Mouse (Mus musculus) CH12F3 (cell line): ENCODE results near the gene Slc4a8.
"Not testable (repeated sequence)": the region's sequence is repeated elsewhere in the genome, so short reads cannot be mapped to it uniquely, and the experiment has no call there.

Experiments used
- in situ Hi-C: fragments of 300-500 bp; cut with MboI; formaldehyde crosslinking; loops from 2 replicates; pipeline ENCODE4 v1.14.3; 2020; ENCODE audit warnings: low sequenced_read_pairs

Gene Slc4a8

GRCm38 (mm10) chr15:100770338-100770737, 8.8 kb downstream of the Slc4a8 start:
- in situ Hi-C loops, result no loop called here

GRCm38 (mm10) chr15:100772685-100773084, 11.1 kb downstream of the Slc4a8 start:
- in situ Hi-C loops, result no loop called here

DNA sequence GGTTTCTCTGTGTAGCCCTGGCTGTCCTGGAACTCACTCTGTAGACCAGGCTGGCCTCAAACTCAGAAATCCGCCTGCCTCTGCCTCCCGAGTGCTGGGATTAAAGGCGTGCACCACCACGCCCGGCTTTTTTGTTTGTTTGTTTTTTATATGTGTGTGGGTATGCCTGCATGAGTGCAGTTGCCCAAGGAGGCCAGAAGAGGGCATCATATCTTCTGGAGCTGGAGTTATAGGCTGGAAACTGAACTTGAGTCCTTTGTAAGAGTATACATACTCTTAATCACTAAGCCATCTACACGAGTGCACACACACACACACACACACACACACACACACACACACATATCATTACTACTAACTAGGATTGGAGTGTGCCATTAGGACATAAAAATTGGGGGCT, 12.3 kb downstream of the Slc4a8 start:
- in situ Hi-C loops, result not testable (repeated sequence)

DNA sequence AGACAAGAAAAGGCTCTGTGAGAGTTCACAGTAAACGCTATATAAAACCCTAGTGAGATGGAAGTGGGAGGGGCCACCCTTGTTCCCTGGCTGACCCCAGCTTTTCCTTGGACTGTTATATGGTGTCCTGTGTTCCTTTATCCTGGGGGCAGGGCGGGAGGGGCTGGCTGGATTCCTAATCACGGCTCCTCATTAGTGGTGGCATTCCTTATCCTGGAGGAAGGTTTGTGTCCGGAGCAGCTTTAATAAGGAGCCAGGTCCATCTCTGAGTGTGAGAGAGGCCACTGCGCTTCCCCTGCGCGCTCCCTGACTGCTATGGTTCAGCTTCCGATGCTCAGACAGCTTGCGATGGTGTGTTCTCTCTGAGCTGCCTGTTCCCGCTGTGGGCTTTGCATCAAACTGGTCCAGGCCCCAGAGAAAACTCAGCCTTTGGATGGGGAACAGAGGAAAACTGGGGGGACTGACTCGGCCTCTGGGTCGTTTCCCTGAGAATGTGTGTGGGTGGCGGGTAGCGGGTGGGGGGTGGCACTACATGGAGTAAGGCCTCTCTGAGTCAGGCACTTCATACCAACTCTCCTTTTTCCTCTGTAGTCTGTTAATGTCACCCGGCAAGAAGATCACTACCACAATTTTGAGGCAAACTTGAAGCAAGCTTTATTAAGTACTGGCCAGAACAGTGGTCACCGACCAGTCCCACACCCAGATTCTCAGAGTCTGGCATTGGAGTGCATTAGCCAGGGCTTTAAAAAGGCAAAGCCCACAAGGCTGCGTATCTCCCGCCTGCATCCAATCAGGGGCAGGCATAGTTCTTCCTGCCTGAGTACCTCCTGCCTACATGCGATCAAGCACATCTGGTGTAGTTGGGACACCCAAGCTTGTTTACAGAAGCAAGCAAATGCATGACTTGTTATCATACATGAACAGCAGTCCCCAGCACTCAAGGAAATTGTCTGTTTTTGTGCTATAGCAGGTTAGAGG, 13.9 kb downstream of the Slc4a8 start:
- in situ Hi-C loops, result no loop called here

DNA sequence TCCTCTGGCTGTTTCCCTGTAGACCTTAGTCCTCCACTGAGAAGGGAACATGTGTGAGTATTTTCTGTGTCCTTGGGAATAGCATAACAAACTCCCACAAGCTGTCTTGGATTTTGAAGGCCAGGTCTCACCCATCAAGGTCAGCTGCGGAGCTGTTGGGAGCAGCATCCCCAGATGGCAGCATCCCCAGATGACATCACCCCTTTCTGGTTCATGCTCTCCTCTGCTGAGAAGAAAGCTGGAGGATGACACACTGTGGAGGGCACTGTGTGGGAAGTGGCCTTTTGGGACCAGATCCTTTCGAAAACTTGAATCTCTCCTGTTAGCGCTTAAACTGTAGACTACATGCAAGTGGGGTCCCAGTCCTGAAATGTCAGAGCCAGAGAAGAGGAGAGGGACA, 14.9 kb downstream of the Slc4a8 start:
- in situ Hi-C loops, result no loop called here

DNA sequence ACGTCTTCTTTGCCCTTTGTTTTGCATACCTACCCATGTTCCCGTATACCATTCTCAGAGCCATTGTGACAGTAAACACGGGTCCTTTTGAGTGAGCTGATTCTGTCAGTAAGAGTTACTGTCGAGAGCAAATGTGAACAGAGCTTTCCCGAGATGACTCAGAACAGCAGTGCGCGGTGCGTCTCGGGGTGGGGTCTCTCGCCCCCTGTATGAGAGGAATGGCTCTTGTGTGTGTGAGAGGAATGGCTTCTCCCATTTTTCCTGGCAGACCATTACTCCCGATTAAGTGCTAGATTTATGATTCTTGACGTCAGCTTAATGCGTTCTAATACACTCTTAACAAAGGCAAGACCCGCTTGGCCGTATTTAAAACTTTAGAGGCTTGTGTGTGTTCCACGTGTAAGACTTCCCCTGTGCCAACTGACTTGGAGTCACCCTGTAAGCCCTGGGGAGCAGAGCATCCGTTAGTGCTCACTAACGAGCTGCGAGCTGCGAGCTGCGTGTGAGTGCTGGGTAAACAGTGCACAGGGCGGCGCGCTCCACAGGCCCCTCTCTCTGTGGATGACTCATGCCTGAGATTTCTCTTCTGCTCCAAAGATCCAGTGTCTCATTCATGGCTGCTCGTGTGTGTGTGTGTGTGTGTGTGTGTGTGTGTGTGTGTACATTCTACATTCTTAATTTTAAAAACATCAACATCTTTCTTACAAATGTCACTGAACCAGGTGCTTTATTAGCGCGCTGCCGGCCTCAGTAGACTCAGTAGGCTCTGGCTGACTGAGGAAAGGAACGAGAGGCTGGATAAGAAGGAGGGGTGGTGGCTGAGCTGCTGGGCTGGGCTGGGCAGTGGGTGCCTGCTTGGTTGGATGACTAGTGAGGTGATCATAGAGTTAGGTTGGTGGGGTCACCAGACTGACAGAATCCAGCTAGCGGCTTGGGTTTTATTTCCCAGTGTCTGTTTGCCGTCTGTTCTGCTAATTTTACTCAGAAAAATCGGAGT, 15.8 kb downstream of the Slc4a8 start:
- in situ Hi-C loops, result no loop called here

DNA sequence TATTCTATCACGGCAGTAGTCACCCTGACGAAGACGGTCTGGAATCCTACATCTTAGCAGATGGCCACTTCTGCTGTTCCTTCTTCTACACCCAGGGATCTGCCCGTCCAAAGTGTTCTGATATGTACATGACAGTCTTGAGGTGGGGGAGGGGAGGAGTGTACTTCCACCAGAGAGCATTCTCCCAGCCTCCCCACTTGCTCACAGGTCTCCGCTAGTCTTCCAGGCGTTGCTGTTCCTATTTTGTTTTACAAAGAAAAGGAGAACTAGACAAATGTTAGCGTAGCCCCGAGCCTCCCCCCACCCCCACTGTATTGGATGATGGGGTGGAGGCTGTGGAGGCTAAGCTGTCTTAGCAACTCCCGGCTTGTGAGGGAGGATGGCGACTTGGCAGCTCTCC, 18.3 kb downstream of the Slc4a8 start:
- in situ Hi-C loops, result no loop called here

DNA sequence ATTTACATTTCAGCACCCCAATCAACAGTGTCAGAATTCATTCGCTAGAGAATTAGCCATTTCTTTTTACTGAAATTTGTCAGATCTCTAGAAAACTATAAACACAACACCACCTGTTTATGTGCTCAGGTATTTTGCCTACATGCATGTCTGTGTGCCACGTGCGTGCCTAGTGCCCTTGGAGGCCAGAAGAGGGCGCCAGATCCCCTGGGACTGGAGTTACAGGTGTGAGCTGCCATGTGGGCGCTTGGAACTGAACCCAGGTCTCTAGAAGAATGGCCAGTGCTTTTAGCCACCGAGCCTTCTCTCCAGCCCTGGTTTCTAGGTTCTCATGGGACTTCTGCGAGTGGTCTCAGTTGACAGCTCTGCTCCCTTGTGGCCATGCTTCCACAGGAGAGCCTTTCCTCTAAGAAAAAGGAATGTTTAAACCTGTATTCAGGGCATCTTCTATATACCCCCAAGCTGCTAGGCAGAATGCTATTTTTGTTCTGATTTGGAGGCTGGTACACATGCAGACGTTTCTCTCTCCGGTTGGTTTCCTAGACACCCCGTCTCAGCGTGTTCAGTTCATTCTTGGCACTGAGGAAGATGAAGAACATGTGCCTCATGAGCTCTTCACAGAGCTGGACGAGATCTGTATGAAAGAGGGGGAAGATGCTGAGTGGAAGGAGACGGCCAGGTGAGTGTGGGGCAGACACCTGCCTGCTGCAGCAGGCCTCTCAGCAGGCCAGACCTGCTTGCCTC, 21.9 kb downstream of the Slc4a8 start:
- in situ Hi-C loops, result no loop called here

GRCm38 (mm10) chr15:100790219-100790618, 28.7 kb downstream of the Slc4a8 start:
- in situ Hi-C loops, result no loop called here

GRCm38 (mm10) chr15:100792324-100792723, 30.8 kb downstream of the Slc4a8 start:
- in situ Hi-C loops, result no loop called here

DNA sequence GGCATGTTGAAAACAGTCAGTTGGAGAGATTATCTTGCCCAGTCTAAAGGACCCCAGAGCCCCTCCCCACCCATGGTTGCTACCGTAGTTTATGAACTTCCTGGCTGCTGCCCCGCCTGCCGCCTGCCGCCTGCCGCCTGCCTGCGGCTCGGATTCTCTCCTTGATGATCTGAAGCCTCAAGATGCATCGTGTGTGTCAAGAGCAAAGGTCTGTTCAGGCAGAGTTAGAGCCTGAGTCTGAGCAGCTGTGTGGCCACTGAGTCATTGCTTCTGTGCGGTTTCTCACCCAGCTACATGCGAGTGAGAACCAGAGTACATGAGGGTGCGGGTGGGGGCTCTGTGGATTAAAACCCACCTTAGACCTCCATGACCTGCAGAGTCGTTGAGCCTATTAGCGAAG, 39.4 kb downstream of the Slc4a8 start:
- in situ Hi-C loops, result no loop called here

- in situ Hi-C loops, result no loop called here
These were observed 46.5 kb downstream of the Slc4a8 start for GRCm38 (mm10) chr15:100808062-100808461.

DNA sequence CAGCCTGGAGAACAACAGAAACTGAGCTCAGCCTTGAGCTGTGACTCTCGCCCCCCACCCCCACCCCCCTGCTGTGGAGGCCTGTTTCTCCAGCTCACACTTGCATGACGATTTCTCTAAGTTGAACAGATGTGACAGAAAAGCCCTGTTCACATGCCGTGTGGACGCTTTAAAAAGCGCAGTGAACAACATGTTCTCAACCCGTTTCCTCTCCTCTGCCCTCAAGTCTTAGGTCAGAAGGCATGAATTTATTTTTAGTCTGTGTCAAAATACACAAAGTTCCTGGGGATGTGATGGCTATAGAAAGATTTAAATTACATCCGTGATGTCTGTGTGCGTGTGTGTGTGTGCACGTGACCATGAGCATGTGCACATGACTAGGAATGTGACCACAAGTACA, 46.9 kb downstream of the Slc4a8 start:
- in situ Hi-C loops, result no loop called here

GRCm38 (mm10) chr15:100810243-100810642, 48.7 kb downstream of the Slc4a8 start:
- in situ Hi-C loops, result no loop called here

DNA sequence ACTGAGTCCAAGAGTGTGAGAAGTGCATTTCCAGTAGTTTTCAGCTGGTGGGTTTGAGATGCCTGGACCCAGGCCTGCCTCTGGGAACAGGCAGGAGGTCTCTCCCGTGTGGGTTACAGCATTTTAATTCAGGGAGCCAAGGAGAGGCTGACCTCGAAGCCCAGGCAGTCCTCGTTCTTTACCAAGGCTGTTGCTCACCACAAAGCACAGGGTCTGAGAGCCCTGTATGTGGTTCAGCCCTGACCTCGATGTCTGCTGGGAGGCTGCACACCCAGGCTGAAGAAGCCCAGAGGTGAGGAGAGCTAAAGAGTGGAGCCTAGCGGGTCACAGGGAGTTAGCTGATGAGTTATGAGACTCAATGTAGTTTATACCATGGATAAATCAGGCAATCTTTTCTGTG, 52.0 kb downstream of the Slc4a8 start:
- in situ Hi-C loops, result no loop called here

GRCm38 (mm10) chr15:100814066-100814465, 52.5 kb downstream of the Slc4a8 start:
- in situ Hi-C loops, result no loop called here

DNA sequence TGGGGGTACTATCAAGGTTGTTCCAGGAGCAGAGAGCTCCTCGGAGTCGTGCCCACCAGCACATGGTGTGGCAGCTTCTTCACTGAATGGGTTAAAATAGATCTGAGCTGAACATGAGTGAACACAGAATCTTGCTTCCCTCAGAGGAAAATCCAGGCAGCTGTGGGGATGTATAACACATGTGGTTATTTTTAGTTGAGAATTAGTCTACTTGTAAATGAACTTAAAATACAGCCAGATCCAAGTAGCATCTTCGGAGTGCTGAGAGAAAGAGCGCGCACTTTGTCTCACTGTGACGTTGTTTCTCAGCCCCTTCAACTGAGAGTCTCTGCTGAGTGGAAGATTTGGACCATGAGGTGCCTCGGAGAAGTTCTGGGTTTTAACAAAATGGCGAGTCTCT, 53.8 kb downstream of the Slc4a8 start:
- in situ Hi-C loops, result no loop called here

GRCm38 (mm10) chr15:100818860-100819259, 57.3 kb downstream of the Slc4a8 start:
- in situ Hi-C loops, result no loop called here

DNA sequence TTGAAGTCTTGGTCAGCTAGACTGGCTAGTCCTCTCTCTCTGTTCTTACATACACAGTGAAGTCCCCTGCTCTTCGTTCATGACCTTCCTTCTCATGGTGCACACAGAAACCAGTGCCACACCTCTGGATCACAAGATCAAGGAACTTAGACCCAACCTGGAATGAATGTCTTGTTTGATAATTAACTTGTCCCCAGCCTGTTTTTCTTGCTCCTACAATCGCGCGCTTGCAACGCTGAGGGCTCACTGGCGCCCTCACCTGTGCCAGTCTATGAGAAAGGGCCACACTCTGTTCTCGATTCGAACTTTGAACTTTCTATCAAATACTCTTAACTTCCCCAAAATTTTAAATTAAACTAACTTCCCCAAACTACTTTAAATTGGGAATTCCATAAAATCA, 60.3 kb downstream of the Slc4a8 start:
- in situ Hi-C loops, result no loop called here

DNA sequence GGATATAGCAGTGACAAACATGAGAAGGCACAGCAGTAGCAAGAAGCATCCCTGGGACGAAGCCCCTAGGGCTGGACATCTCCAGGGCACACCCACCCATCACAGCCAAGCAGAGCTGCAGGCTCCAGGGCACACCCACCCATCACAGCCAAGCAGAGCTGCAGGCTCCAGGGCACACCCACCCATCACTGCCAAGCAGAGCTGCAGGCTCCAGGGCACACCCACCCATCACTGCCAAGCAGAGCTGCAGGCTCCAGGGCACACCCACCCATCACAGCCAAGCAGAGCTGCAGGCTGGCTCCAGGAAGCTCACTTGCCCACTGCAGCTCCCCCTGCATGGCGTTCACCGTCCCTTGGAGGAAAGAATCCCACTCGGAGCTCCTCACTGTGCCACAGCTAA, 60.8 kb downstream of the Slc4a8 start:
- in situ Hi-C loops, result not testable (repeated sequence)
